Mouse (Mus musculus): Measurements from ENCODE around the gene Isyna1. TPM values are rescaled to one million over a fixed set of nuclear protein-coding genes. Genes with fewer than 3 reads are reported as not detected.
"Not testable (repeated sequence)": the region's sequence is repeated elsewhere in the genome, so short reads cannot be mapped to it uniquely, and the experiment has no call there.

Gene Isyna1
- total RNA-seq, 2 experiments from 2014 or later = 115 to 165 TPM

- no peak for DNase-seq (ENCODE audit: low spot score in 2 of 2)
Measured at GRCm38 (mm10) chr8:70570990-70571389, 23.2 kb upstream of the Isyna1 start.

GRCm38 (mm10) chr8:70574302-70574701, 19.9 kb upstream of the Isyna1 start:
- no peak for DNase-seq (ENCODE audit: low spot score in 2 of 2)

GRCm38 (mm10) chr8:70574915-70575314, 19.3 kb upstream of the Isyna1 start:
- peak in 1 of 2 experiments; percentile 68 for DNase-seq (ENCODE audit: low spot score in 2 of 2)

GRCm38 (mm10) chr8:70577207-70577606, 17.0 kb upstream of the Isyna1 start:
- DNase-seq (ENCODE audit: low spot score in 2 of 2) = no peak

GRCm38 (mm10) chr8:70583476-70584387, 10.4 kb upstream of the Isyna1 start:
- no peak for DNase-seq (ENCODE audit: low spot score in 2 of 2)

- DNase-seq (ENCODE audit: low spot score in 2 of 2) = no peak
Measured at GRCm38 (mm10) chr8:70584606-70585257, 9.4 kb upstream of the Isyna1 start.

- peak in 1 of 2 experiments; percentile 60 for DNase-seq (ENCODE audit: low spot score in 2 of 2)
Measured at GRCm38 (mm10) chr8:70585258-70585652, 8.9 kb upstream of the Isyna1 start.

- DNase-seq (ENCODE audit: low spot score in 2 of 2) = not testable (repeated sequence)
Measured at GRCm38 (mm10) chr8:70587955-70588354, 6.2 kb upstream of the Isyna1 start.

- DNase-seq (ENCODE audit: low spot score in 2 of 2) = no peak
Measured at GRCm38 (mm10) chr8:70591569-70591968, 2.6 kb upstream of the Isyna1 start.

- DNase-seq (ENCODE audit: low spot score in 2 of 2) = peak in 1 of 2 experiments; percentile 48
Measured at GRCm38 (mm10) chr8:70593173-70593572, 1.0 kb upstream of the Isyna1 start.

- no peak for DNase-seq (ENCODE audit: low spot score in 2 of 2)
Measured at GRCm38 (mm10) chr8:70594621-70595564, 720 bp downstream of the Isyna1 start.

- no peak for DNase-seq (ENCODE audit: low spot score in 2 of 2)
Measured at GRCm38 (mm10) chr8:70595811-70596210, 1.6 kb downstream of the Isyna1 start.

GRCm38 (mm10) chr8:70596216-70596615, 2.0 kb downstream of the Isyna1 start:
- no peak for DNase-seq (ENCODE audit: low spot score in 2 of 2)

- DNase-seq (ENCODE audit: low spot score in 2 of 2) = no peak
Measured at GRCm38 (mm10) chr8:70596775-70597416, 2.7 kb downstream of the Isyna1 start.

GRCm38 (mm10) chr8:70597417-70598272, 3.5 kb downstream of the Isyna1 start:
- DNase-seq (ENCODE audit: low spot score in 2 of 2) = no peak

GRCm38 (mm10) chr8:70598283-70598682, 4.1 kb downstream of the Isyna1 start:
- peak; percentile 79 to 80 for DNase-seq (ENCODE audit: low spot score in 2 of 2)

- no peak for DNase-seq (ENCODE audit: low spot score in 2 of 2)
Measured at GRCm38 (mm10) chr8:70598722-70599121, 4.5 kb downstream of the Isyna1 start.

- DNase-seq (ENCODE audit: low spot score in 2 of 2) = no peak
Measured at GRCm38 (mm10) chr8:70599507-70600290, 5.5 kb downstream of the Isyna1 start.
